Mouse (Mus musculus) lung, postnatal 0 days (tissue): Measurements from ENCODE around the gene Dynlt1b. TPM values are rescaled to one million over a fixed set of nuclear protein-coding genes. Genes with fewer than 3 reads are reported as not detected.
"Not testable (repeated sequence)": the region's sequence is repeated elsewhere in the genome, so short reads cannot be mapped to it uniquely, and the experiment has no call there.

Experiments
- ATAC-seq: fragments of 200-750 bp; cut with Nextera tagmentation; 2 replicates; pipeline ENCODE4 v1.8.0; 2017; ENCODE audit warnings: moderate library complexity
- DNase-seq: peaks from one replicate; pipeline ENCODE4 v3.0.0-alpha.2; 2016; ENCODE audit warnings: low spot score
- H3K27ac ChIP-seq: fragments of 300-500 bp; sonication (generic); 2 replicates; pipeline ENCODE4 v1.5.1; 2014; ENCODE audit warnings: antibody characterized with exemption, mild to moderate bottlenecking, low read length, mixed read lengths
- H3K27me3 ChIP-seq: fragments of 300-500 bp; sonication (generic); replicated peaks from 2 replicates; pipeline ENCODE4 v1.6.1; 2014; ENCODE audit warnings: low read length, mixed read lengths; ENCODE audit not compliant: insufficient read depth
- H3K36me3 ChIP-seq: fragments of 300-500 bp; sonication (generic); 2 replicates; pipeline ENCODE4 v1.6.1; 2014; ENCODE audit warnings: low read length, mixed read lengths; ENCODE audit not compliant: insufficient read depth
- H3K4me1 ChIP-seq: fragments of 300-500 bp; sonication (generic); 2 replicates; pipeline ENCODE4 v1.6.1; 2014; ENCODE audit warnings: antibody characterized with exemption, low read depth, low read length, mixed read lengths; ENCODE audit not compliant: insufficient read depth
- H3K4me2 ChIP-seq: fragments of 300-500 bp; sonication (generic); replicated peaks from 2 replicates; pipeline ENCODE4 v1.6.1; 2014; ENCODE audit warnings: low read depth, mild to moderate bottlenecking, low read length, moderate library complexity, mixed read lengths
- H3K4me3 ChIP-seq: fragments of 300-500 bp; sonication (generic); 2 replicates; pipeline ENCODE4 v1.5.1; 2014; ENCODE audit warnings: low read depth, low read length
- H3K9ac ChIP-seq: fragments of 300-500 bp; sonication (generic); replicated peaks from 2 replicates; pipeline ENCODE4 v1.6.1; 2014; ENCODE audit warnings: low read depth, mild to moderate bottlenecking
- H3K9me3 ChIP-seq: fragments of 300-500 bp; sonication (generic); 2 replicates; pipeline ENCODE4 v1.6.1; 2016; ENCODE audit warnings: low read length, mixed read lengths
- CTCF ChIP-seq: IDR thresholded peaks from 2 replicates; pipeline ENCODE4 v1.5.1; 2016; ENCODE audit warnings: antibody characterized with exemption, mild to moderate bottlenecking
- WGBS: fragments of 180-500 bp; shearing (Covaris S2); extraction: QIAGEN DNeasy Blood & Tissue Kit; methylation state at CpG from one replicate; pipeline ENCODE4 v1.1.7; 2014; 5-methylcytosine and 5-hydroxymethylcytosine counted together
- polyA plus RNA-seq: library from polyadenylated mRNA; unstranded; fragments of >200 nt; fragmentation: Nextera tagmentation; extraction: Ambion mirVana; gene quantifications from 2 replicates; pipeline ENCODE4 v1.2.1, GENCODE M21; 2015

Gene Dynlt1b
- 537 and 571 TPM in 2 replicates for polyA plus RNA-seq

DNA sequence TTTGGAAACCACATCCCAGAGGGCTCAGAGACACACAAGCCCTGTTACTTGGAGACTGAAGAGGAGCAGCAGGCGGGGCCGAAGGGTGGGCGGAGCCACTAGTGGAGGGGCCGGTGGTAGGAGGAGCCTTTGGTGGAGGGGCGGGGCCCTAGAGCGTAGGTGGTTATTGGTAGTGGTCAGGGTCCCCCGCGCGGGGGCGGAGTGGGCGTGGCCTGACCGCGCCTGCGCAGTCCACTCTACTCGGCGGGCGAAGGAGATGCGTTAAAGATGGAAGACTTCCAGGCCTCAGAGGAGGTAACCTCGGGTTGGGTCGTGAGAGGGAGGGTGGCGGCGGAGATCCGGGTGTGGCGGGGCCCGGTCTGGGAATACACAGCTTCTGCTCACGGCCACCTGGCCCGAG, at the start of gene Dynlt1b:
Dynlt1b (plus strand) TSS at position 168 of the 400 bp plus-strand sequence.
- H3K4me3 ChIP-seq = peak within 1 kb of the TSS; percentile 50
- H3K27ac ChIP-seq = peak within 1 kb of the TSS; percentile 32; the same call in 1 of the 2 replicates
- DNase-seq (peak; percentile 100), ATAC-seq (peak; percentile 99)
- H3K27me3 ChIP-seq, H3K36me3 ChIP-seq, H3K9me3 ChIP-seq, H3K4me1 ChIP-seq: not testable (repeated sequence)
- H3K9ac ChIP-seq = peak within 1 kb of the TSS; percentile 13; the same call in 1 of the 2 replicates
- under 1% methylated on average over 27 of the region's 27 CpGs for WGBS
- peak; percentile 54 for TF ChIP-seq CTCF
- peak within 1 kb of the TSS; percentile 46 for H3K4me2 ChIP-seq

- not testable (repeated sequence) for H3K27me3 ChIP-seq, ATAC-seq, H3K9ac ChIP-seq, H3K4me1 ChIP-seq, H3K36me3 ChIP-seq, H3K27ac ChIP-seq, H3K9me3 ChIP-seq, H3K4me3 ChIP-seq, DNase-seq, H3K4me2 ChIP-seq
- 100% methylated on average over 1 of the region's 8 CpGs for WGBS
These were observed 49.6 kb upstream of the Dynlt1b start for GRCm38 (mm10) chr17:6380182-6380841.

DNA sequence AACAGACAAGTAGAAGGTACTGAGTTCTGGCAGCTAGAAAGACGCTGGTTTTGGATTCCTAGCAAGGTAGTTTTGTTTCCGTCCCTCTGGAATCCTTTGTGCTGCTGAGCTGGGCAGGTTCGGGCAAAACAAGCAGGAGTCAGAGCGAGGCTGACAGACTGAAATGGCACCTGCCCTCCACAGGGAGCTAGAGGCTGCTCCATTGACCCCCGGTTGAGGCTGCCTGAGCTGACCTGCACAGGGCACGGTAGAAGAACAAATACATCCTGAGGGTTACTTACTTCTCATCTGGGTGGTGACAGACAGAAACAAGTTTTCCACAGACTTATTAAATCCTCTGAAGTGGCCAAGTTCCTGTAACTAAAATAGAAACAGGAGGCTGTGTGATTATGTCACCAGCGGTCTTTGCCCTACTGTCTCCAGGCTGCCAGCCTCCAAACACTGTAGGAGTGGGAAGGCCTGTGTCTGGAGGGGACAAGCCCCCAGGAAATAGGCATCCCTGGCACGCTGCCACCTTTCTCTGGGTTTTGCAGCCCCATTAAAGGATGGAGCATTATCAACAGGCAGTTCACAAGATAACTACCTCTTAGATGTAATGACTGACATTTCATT, 48.7 kb upstream of the Dynlt1b start:
- no CpG with 5 or more reads among the region's 8 CpGs for WGBS
- not testable (repeated sequence) for DNase-seq, H3K27me3 ChIP-seq

DNA sequence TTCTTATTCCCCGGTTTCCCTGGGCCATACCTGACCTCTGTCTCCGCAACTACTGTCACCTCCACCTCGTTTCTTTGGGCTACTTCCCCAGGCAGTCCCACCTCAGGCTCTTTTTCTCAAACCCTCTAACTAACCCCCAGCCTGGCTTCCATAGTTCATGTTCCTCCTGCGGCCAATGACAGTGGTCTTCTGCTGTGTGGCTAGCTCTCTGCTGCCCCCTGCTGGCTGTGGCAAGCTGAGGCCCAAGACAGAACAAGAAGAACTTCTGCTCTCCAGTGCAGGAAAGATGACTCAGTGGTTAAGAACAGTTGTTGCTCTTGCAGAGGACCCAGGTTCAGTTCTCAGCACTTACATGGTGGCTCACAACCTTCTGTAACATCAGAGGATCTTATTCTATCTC, 43.0 kb upstream of the Dynlt1b start:
- ATAC-seq = peak; percentile 79
- H3K4me2 ChIP-seq, H3K27me3 ChIP-seq, H3K36me3 ChIP-seq, H3K9ac ChIP-seq, H3K4me1 ChIP-seq, H3K27ac ChIP-seq, H3K4me3 ChIP-seq, H3K9me3 ChIP-seq, DNase-seq: not testable (repeated sequence)
- no CpG with 5 or more reads among the region's 4 CpGs for WGBS

More for the DNA sequence above, 48.7 kb upstream of the Dynlt1b start:
- H3K27ac ChIP-seq, H3K4me2 ChIP-seq, H3K9me3 ChIP-seq, H3K4me3 ChIP-seq, H3K36me3 ChIP-seq, H3K4me1 ChIP-seq, H3K9ac ChIP-seq: not testable (repeated sequence)
- peak; percentile 35 for ATAC-seq

DNA sequence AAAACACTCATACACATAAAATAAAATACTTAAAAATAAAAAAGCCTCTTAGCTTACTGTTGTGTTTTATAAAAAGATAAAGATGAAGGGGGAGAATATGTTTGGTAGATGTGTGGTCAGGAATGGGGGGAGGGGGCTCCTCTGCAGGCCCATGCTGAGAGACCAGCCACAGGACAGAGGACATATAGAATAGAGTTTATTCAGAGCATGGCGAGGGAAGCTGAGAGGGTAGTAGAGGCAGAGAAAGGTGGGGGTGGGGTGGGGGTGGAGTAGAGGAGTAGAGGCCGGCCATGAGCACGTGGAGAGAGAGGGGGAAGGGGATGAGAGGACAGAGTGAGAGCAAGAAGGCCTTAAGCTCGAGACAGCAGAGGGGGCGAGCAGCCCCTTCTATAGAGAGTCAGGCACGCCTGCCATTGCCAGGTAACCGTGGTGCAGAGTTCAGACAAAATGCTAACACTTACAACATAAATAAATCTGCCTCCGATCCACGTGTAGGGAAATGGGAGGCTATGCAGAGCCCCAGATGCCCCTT, 42.5 kb upstream of the Dynlt1b start:
- not testable (repeated sequence) for H3K9ac ChIP-seq, H3K27ac ChIP-seq, H3K36me3 ChIP-seq, H3K27me3 ChIP-seq, H3K4me2 ChIP-seq, H3K9me3 ChIP-seq, DNase-seq, H3K4me3 ChIP-seq, H3K4me1 ChIP-seq
- ATAC-seq = 0 out of 2 replicates have a peak, but pooled peaks have one; percentile 17
- WGBS = no CpG with 5 or more reads among the region's 9 CpGs

DNA sequence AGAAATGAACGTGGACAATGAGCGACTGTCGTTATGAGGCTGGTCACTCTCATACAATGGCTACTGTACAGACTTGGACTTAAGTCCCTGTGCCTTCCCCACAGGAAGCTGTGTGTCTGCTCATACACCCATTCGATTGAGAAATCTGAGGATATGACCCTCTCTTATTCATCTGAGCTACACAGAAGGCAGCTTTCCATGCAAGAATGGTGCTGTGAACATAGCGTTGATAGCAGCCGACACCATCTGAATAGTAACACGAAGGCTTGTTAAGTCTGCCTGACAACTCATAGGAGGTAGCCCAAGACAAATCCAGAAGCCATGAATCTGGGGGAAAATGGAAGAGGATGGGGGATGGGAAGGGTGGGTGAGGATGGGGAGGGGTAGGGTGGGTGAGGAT, 40.4 kb upstream of the Dynlt1b start:
- not testable (repeated sequence) for H3K4me3 ChIP-seq, H3K27ac ChIP-seq, H3K4me1 ChIP-seq, H3K4me2 ChIP-seq, H3K9me3 ChIP-seq, ATAC-seq, H3K9ac ChIP-seq, DNase-seq, H3K27me3 ChIP-seq, H3K36me3 ChIP-seq
- 63% methylated on average over 1 of the region's 7 CpGs for WGBS

GRCm38 (mm10) chr17:6390731-6391130, 39.2 kb upstream of the Dynlt1b start:
- not testable (repeated sequence) for H3K27me3 ChIP-seq, H3K9ac ChIP-seq, ATAC-seq, H3K4me1 ChIP-seq, H3K4me2 ChIP-seq, H3K36me3 ChIP-seq, H3K4me3 ChIP-seq, H3K27ac ChIP-seq, H3K9me3 ChIP-seq
- DNase-seq = peak; percentile 9
- WGBS = 94% methylated on average over 1 of the region's 2 CpGs

GRCm38 (mm10) chr17:6391736-6392135, 38.2 kb upstream of the Dynlt1b start:
- not testable (repeated sequence) for H3K4me3 ChIP-seq, H3K9ac ChIP-seq, H3K4me2 ChIP-seq, H3K36me3 ChIP-seq, DNase-seq, H3K9me3 ChIP-seq, H3K27ac ChIP-seq, H3K4me1 ChIP-seq, ATAC-seq, H3K27me3 ChIP-seq
- WGBS = 86% methylated on average over 5 of the region's 6 CpGs

DNA sequence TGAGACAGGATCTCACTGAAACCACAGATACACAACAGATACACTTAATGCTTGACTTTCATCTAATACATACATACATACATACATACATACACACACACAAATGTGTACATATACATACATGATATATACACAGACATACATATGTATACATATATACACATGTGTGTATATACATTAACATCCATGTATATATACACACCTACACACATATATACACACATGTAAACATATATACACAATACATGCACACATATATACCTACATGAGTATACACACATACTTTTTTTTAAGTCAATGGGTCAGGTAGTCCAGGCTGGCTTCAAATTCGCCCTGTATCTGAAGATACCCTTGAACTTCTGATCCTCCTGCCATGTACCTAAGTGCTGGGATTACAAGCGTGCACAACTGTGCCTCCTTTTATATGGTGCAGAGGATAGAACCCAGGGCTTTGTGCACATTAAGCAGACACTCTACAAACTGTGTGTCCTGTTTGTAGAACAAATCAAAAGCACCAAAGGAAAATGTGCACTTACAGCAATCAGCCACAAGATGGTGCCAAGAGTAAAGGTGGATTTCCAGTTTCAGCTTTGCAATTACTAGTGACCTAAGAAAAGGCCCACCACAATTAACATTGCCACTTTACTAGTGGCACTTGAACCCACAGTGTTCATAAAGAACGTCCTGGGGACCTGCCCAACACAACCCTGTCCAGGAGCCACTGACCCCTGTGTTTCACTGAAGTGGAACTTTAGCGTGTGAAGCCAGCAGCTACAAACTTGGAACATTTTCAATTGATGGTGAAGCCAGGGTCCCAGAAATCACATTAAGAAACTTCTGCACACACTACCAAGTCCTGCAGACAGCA, 37.2 kb upstream of the Dynlt1b start:
- 0 out of 2 replicates have a peak, but pooled peaks have one; percentile 8 for ATAC-seq
- not testable (repeated sequence) for H3K27me3 ChIP-seq, H3K36me3 ChIP-seq, H3K4me1 ChIP-seq, H3K4me3 ChIP-seq, H3K4me2 ChIP-seq, H3K27ac ChIP-seq, H3K9me3 ChIP-seq, DNase-seq, H3K9ac ChIP-seq
- WGBS = no CpG with 5 or more reads among the region's 4 CpGs
